In the genomic region with DNA sequence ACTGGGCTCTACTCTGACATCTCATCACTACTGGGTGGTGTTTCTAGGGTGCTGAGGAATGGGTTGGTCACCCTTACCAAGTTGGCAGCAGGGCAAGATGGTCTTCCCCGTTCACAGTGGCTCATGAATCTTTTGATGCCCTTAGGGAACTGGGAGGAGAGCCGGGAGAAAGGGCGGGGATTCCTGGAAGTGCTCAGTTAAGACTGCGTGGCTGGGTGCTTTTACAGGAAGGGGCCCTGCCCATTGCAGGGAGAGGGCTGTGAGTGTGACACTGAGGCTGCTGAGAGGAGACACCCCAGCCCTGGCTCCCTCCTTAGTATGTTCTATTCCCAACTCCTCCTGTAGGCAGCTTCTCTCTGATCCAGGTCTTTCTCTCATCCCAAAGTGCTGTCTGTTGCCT, we compare ENCODE assay signal across 21 mouse cellular contexts.
DNase-seq lines count a peak whose midpoint lies in the region; ATAC-seq and TF ChIP-seq lines count a peak whose summit lies in the region.
"Had no signal": no experiment of that assay in that cellular context is flagged by ENCODE, and none has a peak within 500 bp of the region (broad histone marks: within the 10 kb centered on the region; RNA-seq: fewer than 3 reads in every experiment).

No protein-coding gene starts in this region.

- no peaks in the 10 kb centered on the region for H3K9me3 ChIP-seq in forebrain, embryonic 11.5 days (ENCODE audit: control insufficient read depth, low read length)
- no peaks in the 10 kb centered on the region for H3K9me3 ChIP-seq in forebrain, embryonic 16.5 days (ENCODE audit: control insufficient read depth, low read length)
- H3K9me3 ChIP-seq in ES-Bruce4 (replicated peaks; ENCODE audit: control insufficient read depth, insufficient read depth, low read length, poor library complexity, severe bottlenecking), result no peaks in the 10 kb centered on the region
- no peaks in the 10 kb centered on the region for H3K9me3 ChIP-seq in intestine, embryonic 15.5 days
- H3K9me3 ChIP-seq: embryonic facial prominence, embryonic 10.5 days; forebrain, embryonic 10.5 days; forebrain, embryonic 15.5 days; heart, embryonic 13.5 days; hindbrain, embryonic 15.5 days had no signal

- no peak overlapping the region for H3K27ac ChIP-seq in forebrain, embryonic 11.5 days (ENCODE audit: low read depth, low read length)
- H3K27ac ChIP-seq in forebrain, embryonic 16.5 days (ENCODE audit: low read length), result no peak overlapping the region
- no peak overlapping the region for H3K27ac ChIP-seq in kidney, adult 2 months (ENCODE audit: insufficient read depth, low read depth, low read length)
- no peak overlapping the region for H3K27ac ChIP-seq in ES-Bruce4 (ENCODE audit: insufficient read depth, low read length)
- no peak overlapping the region for H3K27ac ChIP-seq in intestine, embryonic 15.5 days
- H3K27ac ChIP-seq: embryonic facial prominence, embryonic 10.5 days; forebrain, embryonic 10.5 days; forebrain, embryonic 15.5 days; heart, embryonic 13.5 days; hindbrain, embryonic 15.5 days had no signal

- H3K9ac ChIP-seq in forebrain, embryonic 11.5 days (ENCODE audit: low read length), result no peak overlapping the region
- no peak overlapping the region for H3K9ac ChIP-seq in forebrain, embryonic 16.5 days (replicated peaks; ENCODE audit: low read depth, low read length)
- H3K9ac ChIP-seq in ES-Bruce4 (ENCODE audit: low read depth, poor library complexity, severe bottlenecking), result no peak overlapping the region
- H3K9ac ChIP-seq in intestine, embryonic 15.5 days, result no peak overlapping the region
- H3K9ac ChIP-seq: forebrain, embryonic 15.5 days; heart, embryonic 13.5 days; hindbrain, embryonic 15.5 days had no signal

- TF ChIP-seq CTCF in kidney, adult 2 months (conservative IDR thresholded peaks at IDR 0.05; ENCODE audit: insufficient read depth, insufficient read length, low read depth, low read length), result no peak
- no peak for TF ChIP-seq CTCF in ES-Bruce4 (IDR thresholded peaks at IDR 0.05; ENCODE audit: low read depth, low read length)

- H3K27me3 ChIP-seq in forebrain, embryonic 11.5 days (ENCODE audit: control insufficient read depth, insufficient read depth, low read length), result no peaks in the 10 kb centered on the region
- no peaks in the 10 kb centered on the region for H3K27me3 ChIP-seq in forebrain, embryonic 16.5 days (replicated peaks; ENCODE audit: control insufficient read depth, insufficient read depth, low read length)
- no peaks in the 10 kb centered on the region for H3K27me3 ChIP-seq in kidney, adult 2 months (replicated peaks; ENCODE audit: control insufficient read depth, insufficient read depth, low read length)
- no peaks in the 10 kb centered on the region; the same call in 1 of the 2 replicates for H3K27me3 ChIP-seq in ES-Bruce4 (ENCODE audit: control insufficient read depth, insufficient read depth, low read length, poor library complexity, severe bottlenecking)
- no peaks in the 10 kb centered on the region for H3K27me3 ChIP-seq in intestine, embryonic 15.5 days (replicated peaks)
- H3K27me3 ChIP-seq: forebrain, embryonic 15.5 days; hindbrain, embryonic 15.5 days had no signal

- DNase-seq in forebrain, embryonic 11.5 days (ENCODE audit: low spot score), result peak; percentile 46
- peak; percentile 71 for DNase-seq in kidney, adult 2 months
- DNase-seq in kidney, postnatal 14 days, result no peak
- no peak for DNase-seq in embryo, embryonic 10 days (ENCODE audit: low spot score)
- no peak for DNase-seq in gastrocnemius, postnatal 10 days
- DNase-seq: adrenal gland, adult 8-10 months; adrenal gland, postnatal 36 days; cerebellum, adult 11 months; cerebellum, adult 9-10 months; cerebellum, postnatal 25 days; gastrocnemius, postnatal 14 days; heart, postnatal 36 days had no signal

- WGBS in forebrain, embryonic 11.5 days, result 70% methylated on average over 4 of the region's 4 CpGs
- 61% methylated on average over 4 of the region's 4 CpGs for WGBS in forebrain, embryonic 16.5 days
- 21% methylated on average over 4 of the region's 4 CpGs for WGBS in kidney, adult 2 months
- WGBS in intestine, embryonic 15.5 days, result 34% methylated on average over 4 of the region's 4 CpGs

- H3K4me2 ChIP-seq in forebrain, embryonic 11.5 days (ENCODE audit: low read depth, low read length, severe bottlenecking), result no peak overlapping the region
- no peak overlapping the region for H3K4me2 ChIP-seq in forebrain, embryonic 16.5 days (ENCODE audit: low read length)
- H3K4me2 ChIP-seq in intestine, embryonic 15.5 days (replicated peaks), result no peak overlapping the region
- H3K4me2 ChIP-seq: forebrain, embryonic 15.5 days; heart, embryonic 13.5 days; hindbrain, embryonic 15.5 days had no signal

- ATAC-seq in forebrain, embryonic 11.5 days (replicated peaks; ENCODE audit: low FRiP score), result no peak
- ATAC-seq in forebrain, embryonic 16.5 days, result no peak
- peak; percentile 54; the same call in 1 of the 2 replicates for ATAC-seq in intestine, embryonic 15.5 days
- ATAC-seq: forebrain, embryonic 15.5 days had no signal

- TF ChIP-seq POLR2A in kidney, adult 2 months (IDR thresholded peaks at IDR 0.05; ENCODE audit: low read depth, low read length), result no peak
- no peak for TF ChIP-seq POLR2A in ES-Bruce4 (IDR thresholded peaks at IDR 0.05; ENCODE audit: insufficient read depth, low read length)

- H3K4me1 ChIP-seq in forebrain, embryonic 11.5 days (replicated peaks; ENCODE audit: control insufficient read depth, insufficient read depth, low read length), result no peaks in the 10 kb centered on the region
- H3K4me1 ChIP-seq in forebrain, embryonic 16.5 days (replicated peaks; ENCODE audit: control insufficient read depth, insufficient read depth, low read length), result no peaks in the 10 kb centered on the region
- peaks cover 5% of the 10 kb centered on the region for H3K4me1 ChIP-seq in kidney, adult 2 months (ENCODE audit: control insufficient read depth, insufficient read depth, low read length)
- H3K4me1 ChIP-seq in ES-Bruce4 (ENCODE audit: control insufficient read depth, insufficient read depth, low read length), result peaks cover 4% of the 10 kb centered on the region
- no peaks in the 10 kb centered on the region for H3K4me1 ChIP-seq in intestine, embryonic 15.5 days (replicated peaks)
- H3K4me1 ChIP-seq: embryonic facial prominence, embryonic 10.5 days; forebrain, embryonic 10.5 days; forebrain, embryonic 15.5 days; heart, embryonic 13.5 days; hindbrain, embryonic 15.5 days had no signal

- H3K4me3 ChIP-seq in forebrain, embryonic 11.5 days (ENCODE audit: low read depth, low read length), result no peak overlapping the region
- no peak overlapping the region for H3K4me3 ChIP-seq in forebrain, embryonic 16.5 days (replicated peaks; ENCODE audit: low read length)
- no peak overlapping the region for H3K4me3 ChIP-seq in kidney, adult 2 months (ENCODE audit: insufficient read depth, low read depth, low read length)
- H3K4me3 ChIP-seq in ES-Bruce4 (ENCODE audit: low read depth, low read length), result no peak overlapping the region
- H3K4me3 ChIP-seq in intestine, embryonic 15.5 days (replicated peaks), result no peak overlapping the region
- H3K4me3 ChIP-seq: embryonic facial prominence, embryonic 10.5 days; erythroblast, embryonic 14.5 days; forebrain, embryonic 10.5 days; forebrain, embryonic 15.5 days; heart, embryonic 13.5 days; hindbrain, embryonic 15.5 days had no signal

- TF ChIP-seq EP300 in ES-Bruce4 (IDR thresholded peaks at IDR 0.05; ENCODE audit: insufficient read depth, low read depth, low read length), result 0 out of 2 replicates have a peak, but pooled peaks have one; percentile 48

- no peaks in the 10 kb centered on the region for H3K36me3 ChIP-seq in forebrain, embryonic 11.5 days (ENCODE audit: control insufficient read depth, insufficient read depth, low read length)
- no peaks in the 10 kb centered on the region for H3K36me3 ChIP-seq in forebrain, embryonic 16.5 days (ENCODE audit: control insufficient read depth, insufficient read depth)
- no peaks in the 10 kb centered on the region for H3K36me3 ChIP-seq in kidney, adult 2 months (ENCODE audit: control insufficient read depth, insufficient read depth, low read length)
- H3K36me3 ChIP-seq in ES-Bruce4 (ENCODE audit: control insufficient read depth, insufficient read depth, low read length, poor library complexity, severe bottlenecking), result no peaks in the 10 kb centered on the region
- H3K36me3 ChIP-seq in intestine, embryonic 15.5 days, result no peaks in the 10 kb centered on the region
- H3K36me3 ChIP-seq: embryonic facial prominence, embryonic 10.5 days; forebrain, embryonic 10.5 days; forebrain, embryonic 15.5 days; heart, embryonic 13.5 days; hindbrain, embryonic 15.5 days had no signal

Comparison
In these comparisons a context has a peak if more than half of its experiments do, and no peak if none do; other contexts are left out.
1. DNase-seq: peak in forebrain, embryonic 11.5 days (single experiment) and kidney, adult 2 months (single experiment); none in kidney, postnatal 14 days (single experiment), embryo, embryonic 10 days (single experiment) and gastrocnemius, postnatal 10 days (single experiment).